Mouse (Mus musculus) forebrain, embryonic 14.5 days (tissue): ENCODE measurements around the gene Patj. TPM values are rescaled to one million over a fixed set of nuclear protein-coding genes. Genes with fewer than 3 reads are reported as not detected.
A peak's percentile ranks its signal among the peaks of the same experiment; 100 is the strongest.

ENCODE experiments used
- ATAC-seq: fragments of 200-750 bp; cut with Nextera tagmentation; 2 replicates; pipeline ENCODE4 v1.8.0; 2017; ENCODE audit warnings: mild to moderate bottlenecking, moderate library complexity
- DNase-seq: peaks from one replicate; pipeline ENCODE4 v3.0.0-alpha.2; 2015; ENCODE audit warnings: low spot score
- H3K27ac ChIP-seq: fragments of 300-500 bp; sonication (generic); 2 replicates; pipeline ENCODE4 v1.5.1; 2014; ENCODE audit warnings: low read depth, mild to moderate bottlenecking, control low read depth, low read length, moderate library complexity
- H3K27me3 ChIP-seq: fragments of 300-500 bp; sonication (generic); replicated peaks from 2 replicates; pipeline ENCODE4 v1.6.1; 2014; ENCODE audit warnings: low read length, control low read depth, mixed read lengths; ENCODE audit not compliant: control insufficient read depth, insufficient read depth
- H3K36me3 ChIP-seq: fragments of 300-500 bp; sonication (generic); 2 replicates; pipeline ENCODE4 v1.6.1; 2014; ENCODE audit warnings: low read length, control low read depth; ENCODE audit not compliant: control insufficient read depth, insufficient read depth
- H3K4me1 ChIP-seq: fragments of 300-500 bp; sonication (generic); 2 replicates; pipeline ENCODE4 v1.6.1; 2014; ENCODE audit warnings: antibody characterized with exemption, low read length, control low read depth; ENCODE audit not compliant: control insufficient read depth, insufficient read depth
- H3K4me2 ChIP-seq: fragments of 300-500 bp; sonication (generic); 2 replicates; pipeline ENCODE4 v1.6.1; 2014; ENCODE audit warnings: mild to moderate bottlenecking, control low read depth, low read length
- H3K4me3 ChIP-seq: fragments of 300-500 bp; sonication (generic); 2 replicates; pipeline ENCODE4 v1.5.1; 2014; ENCODE audit warnings: low read depth, low read length, control low read depth
- H3K9ac ChIP-seq: fragments of 300-500 bp; sonication (generic); 2 replicates; pipeline ENCODE4 v1.6.1; 2014; ENCODE audit warnings: mild to moderate bottlenecking, low read length, control low read depth, moderate library complexity
- H3K9me3 ChIP-seq: fragments of 300-500 bp; sonication (generic); replicated peaks from 2 replicates; pipeline ENCODE4 v1.6.1; 2016; ENCODE audit warnings: low read length, control low read depth, mixed read lengths; ENCODE audit not compliant: control insufficient read depth
- WGBS: fragments of 180-500 bp; shearing (Covaris S2); extraction: QIAGEN DNeasy Blood & Tissue Kit; methylation state at CpG from one replicate; pipeline ENCODE4 v1.1.7; 2014; 5-methylcytosine and 5-hydroxymethylcytosine counted together
- polyA plus RNA-seq: library from polyadenylated mRNA; unstranded; fragments of >200 nt; fragmentation: Nextera tagmentation; extraction: Ambion mirVana; gene quantifications from 2 replicates; pipeline ENCODE4 v1.2.1, GENCODE M21; 2014

Gene Patj
- polyA plus RNA-seq, 1 experiment from 2014 or later: 7.1 TPM

GRCm38 (mm10) chr4:98567457-98567856 is 171.9 kb downstream of the Patj start:
- Histone ChIP-seq H3K4me2 (no peak overlapping the region), H3K27ac (no peak overlapping the region), H3K4me3 (no peak overlapping the region), H3K36me3 (no peaks in the 10 kb centered on the region), H3K9ac (no peak overlapping the region), H3K4me1 (peaks cover 12% of the 10 kb centered on the region), H3K9me3 (no peaks in the 10 kb centered on the region), H3K27me3 (no peaks in the 10 kb centered on the region)
- ATAC-seq (no peak), DNase-seq (no peak)
- 94% methylated on average over 9 of the region's 9 CpGs for WGBS

DNA sequence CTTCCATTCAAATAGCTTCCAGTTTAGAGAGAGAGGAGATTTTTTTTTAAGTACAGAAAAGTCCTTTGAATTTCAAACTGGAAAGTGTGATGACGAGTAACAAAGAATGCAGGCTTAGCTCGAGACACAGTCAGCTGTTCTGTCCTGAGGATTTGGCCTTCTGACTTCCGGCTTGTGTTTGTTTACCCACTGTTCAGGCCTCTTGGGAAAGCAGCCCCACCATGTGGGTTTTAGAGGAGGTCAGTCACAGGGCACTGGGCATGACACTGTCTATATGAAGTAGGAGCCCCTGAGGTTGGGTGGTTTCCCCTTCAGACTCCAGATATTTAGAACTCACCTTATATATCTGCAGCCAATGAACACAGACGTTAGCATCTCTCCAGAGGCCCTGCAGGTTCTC is 174.3 kb downstream of the Patj start:
- Histone ChIP-seq H3K4me1 (no peaks in the 10 kb centered on the region), H3K27me3 (no peaks in the 10 kb centered on the region), H3K9ac (no peak overlapping the region), H3K4me2 (no peak overlapping the region), H3K4me3 (no peak overlapping the region), H3K9me3 (no peaks in the 10 kb centered on the region), H3K27ac (no peak overlapping the region), H3K36me3 (no peaks in the 10 kb centered on the region)
- DNase-seq (no peak), ATAC-seq (no peak)
- 59% methylated on average over 4 of the region's 4 CpGs for WGBS

- H3K4me3 ChIP-seq: no peak overlapping the region
- DNase-seq (no peak), ATAC-seq (no peak)
- H3K9me3 ChIP-seq: 0 out of 2 replicates have a peak, but pooled peaks cover 4% of the 10 kb centered on the region
- no peak overlapping the region for H3K4me2 ChIP-seq
- peaks cover 6% of the 10 kb centered on the region; the same call in 1 of the 2 replicates for H3K4me1 ChIP-seq
- no peaks in the 10 kb centered on the region for H3K36me3 ChIP-seq
- no peaks in the 10 kb centered on the region for H3K27me3 ChIP-seq
- H3K9ac ChIP-seq: no peak overlapping the region
- H3K27ac ChIP-seq: peak overlapping the region; percentile 87; the same call in 1 of the 2 replicates
These were observed 181.7 kb downstream of the Patj start for GRCm38 (mm10) chr4:98577275-98577674.

DNA sequence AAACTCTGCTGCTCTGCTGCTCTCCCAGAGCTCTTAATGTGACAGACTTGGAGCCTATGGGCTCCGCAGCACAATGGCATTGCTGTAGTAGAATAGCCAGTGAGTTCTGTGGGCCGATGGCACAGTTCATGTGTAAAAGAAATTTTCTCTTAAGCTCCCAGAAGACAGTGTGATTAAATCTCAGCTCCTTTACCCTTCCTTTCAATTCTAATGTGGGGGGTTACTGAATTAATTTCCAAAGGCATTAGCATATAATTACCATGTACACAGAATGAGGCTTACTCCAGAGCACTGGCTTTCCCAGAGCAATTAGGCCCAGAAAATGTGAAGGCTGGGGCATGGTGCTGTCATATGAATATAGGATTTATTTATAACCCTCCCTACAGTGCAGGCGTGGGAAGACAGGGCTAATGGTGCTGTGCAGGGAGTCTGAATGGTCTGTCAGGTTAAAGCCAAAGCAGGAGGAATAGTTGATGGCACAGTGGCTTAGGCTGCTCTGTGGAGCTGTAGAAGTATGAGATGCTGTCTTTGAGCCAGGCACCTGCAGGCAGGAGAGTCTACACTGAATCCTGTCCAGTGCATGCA is 182.5 kb downstream of the Patj start:
- Histone ChIP-seq H3K9me3 (0 out of 2 replicates have a peak, but pooled peaks cover 4% of the 10 kb centered on the region), H3K4me1 (peaks cover 6% of the 10 kb centered on the region; the same call in 1 of the 2 replicates), H3K36me3 (no peaks in the 10 kb centered on the region), H3K4me3 (no peak overlapping the region), H3K4me2 (peak overlapping the region; percentile 10; the same call in 1 of the 2 replicates), H3K27me3 (no peaks in the 10 kb centered on the region), H3K9ac (no peak overlapping the region), H3K27ac (peak overlapping the region; percentile 87)
- ATAC-seq: peak; percentile 99
- 4% methylated on average over 3 of the region's 3 CpGs for WGBS
- peak; percentile 95 for DNase-seq

GRCm38 (mm10) chr4:98581456-98581855 is 185.9 kb downstream of the Patj start:
- DNase-seq (no peak), ATAC-seq (no peak)
- H3K27ac ChIP-seq: no peak overlapping the region; the same call in 1 of the 2 replicates
- 23% methylated on average over 8 of the region's 8 CpGs for WGBS
- 0 out of 2 replicates have a peak, but pooled peaks cover 4% of the 10 kb centered on the region for H3K9me3 ChIP-seq
- H3K36me3 ChIP-seq: no peaks in the 10 kb centered on the region
- no peaks in the 10 kb centered on the region for H3K27me3 ChIP-seq
- no peak overlapping the region for H3K4me2 ChIP-seq
- H3K4me1 ChIP-seq: peaks cover 6% of the 10 kb centered on the region; the same call in 1 of the 2 replicates
- H3K9ac ChIP-seq: no peak overlapping the region
- no peak overlapping the region for H3K4me3 ChIP-seq

GRCm38 (mm10) chr4:98584023-98584422 is 188.4 kb downstream of the Patj start:
- H3K27ac ChIP-seq: no peak overlapping the region
- 72% methylated on average over 5 of the region's 5 CpGs for WGBS
- 0 out of 2 replicates have a peak, but pooled peaks cover 4% of the 10 kb centered on the region for H3K9me3 ChIP-seq
- H3K4me3 ChIP-seq: no peak overlapping the region
- no peaks in the 10 kb centered on the region for H3K27me3 ChIP-seq
- no peak for DNase-seq
- ATAC-seq: no peak
- no peak overlapping the region for H3K4me2 ChIP-seq
- H3K9ac ChIP-seq: no peak overlapping the region
- peaks cover under 1% of the 10 kb centered on the region; the same call in 1 of the 2 replicates for H3K4me1 ChIP-seq
- H3K36me3 ChIP-seq: no peaks in the 10 kb centered on the region

- no peak for ATAC-seq
- H3K36me3 ChIP-seq: no peaks in the 10 kb centered on the region
These were observed 190.7 kb downstream of the Patj start for GRCm38 (mm10) chr4:98586303-98586702.

GRCm38 (mm10) chr4:98587686-98588085 is 192.1 kb downstream of the Patj start:
- H3K9me3 ChIP-seq: no peaks in the 10 kb centered on the region
- no peak for DNase-seq

More at GRCm38 (mm10) chr4:98586303-98586702, 190.7 kb downstream of the Patj start:
- WGBS: 84% methylated on average over 4 of the region's 4 CpGs
- Histone ChIP-seq H3K9me3 (no peaks in the 10 kb centered on the region), H3K27me3 (no peaks in the 10 kb centered on the region), H3K27ac (no peak overlapping the region), H3K4me2 (no peak overlapping the region), H3K9ac (no peak overlapping the region), H3K4me1 (no peaks in the 10 kb centered on the region), H3K4me3 (no peak overlapping the region)
- DNase-seq: no peak

GRCm38 (mm10) chr4:98593961-98594360 is 198.4 kb downstream of the Patj start:
- ATAC-seq (no peak), DNase-seq (no peak)
- 95% methylated on average over 1 of the region's 1 CpGs for WGBS

More at GRCm38 (mm10) chr4:98587686-98588085, 192.1 kb downstream of the Patj start:
- Histone ChIP-seq H3K4me2 (no peak overlapping the region), H3K4me3 (no peak overlapping the region), H3K36me3 (no peaks in the 10 kb centered on the region), H3K27me3 (no peaks in the 10 kb centered on the region), H3K27ac (no peak overlapping the region), H3K4me1 (no peaks in the 10 kb centered on the region), H3K9ac (no peak overlapping the region)
- WGBS: 32% methylated on average over 2 of the region's 2 CpGs
- ATAC-seq: no peak

More at GRCm38 (mm10) chr4:98593961-98594360, 198.4 kb downstream of the Patj start:
- Histone ChIP-seq H3K4me1 (0 out of 2 replicates have a peak, but pooled peaks cover 8% of the 10 kb centered on the region), H3K27ac (no peak overlapping the region), H3K36me3 (no peaks in the 10 kb centered on the region), H3K27me3 (no peaks in the 10 kb centered on the region), H3K4me3 (no peak overlapping the region), H3K9ac (no peak overlapping the region), H3K9me3 (no peaks in the 10 kb centered on the region), H3K4me2 (no peak overlapping the region)
